ENCODE assay signal across 18 mouse cellular contexts in genomic region chr19:58110491-58110890, GRCm38 (mm10).
"Had no signal": no experiment of that assay in that cellular context is flagged by ENCODE, and none has a peak within 500 bp of the region (broad histone marks: within the 10 kb centered on the region; RNA-seq: fewer than 3 reads in every experiment).

No protein-coding gene starts in this region.

- H3K4me2 ChIP-seq: lung, embryonic 14.5 days; neural tube, embryonic 13.5 days; neural tube, embryonic 15.5 days had no signal

- H3K36me3 ChIP-seq: midbrain, embryonic 10.5 days; neural tube, embryonic 13.5 days; neural tube, embryonic 15.5 days had no signal

- ATAC-seq: midbrain, embryonic 16.5 days had no signal

- DNase-seq: lung, adult 18-20 months; lung, embryonic 14.5 days; lung, postnatal 10 days; lung, postnatal 4 days; midbrain, embryonic 14.5 days; retina, postnatal 1 day; right cerebral cortex, adult 18-20 months; right cerebral cortex, postnatal 25 days; right cerebral cortex, postnatal 4 days; spleen, adult 18-20 months; thymus, adult 18-20 months; thymus, postnatal 14 days; thymus, postnatal 36 days had no signal

- H3K4me3 ChIP-seq: midbrain, embryonic 10.5 days; myocyte; neural tube, embryonic 13.5 days; neural tube, embryonic 15.5 days had no signal

- H3K9me3 ChIP-seq: midbrain, embryonic 10.5 days; neural tube, embryonic 13.5 days; neural tube, embryonic 15.5 days had no signal

- H3K27ac ChIP-seq: midbrain, embryonic 10.5 days; neural tube, embryonic 13.5 days; neural tube, embryonic 15.5 days had no signal

- H3K9ac ChIP-seq: lung, embryonic 14.5 days; neural tube, embryonic 13.5 days; neural tube, embryonic 15.5 days had no signal
